Mouse (Mus musculus): ENCODE measurements around the gene Rnf215.
"Not testable (repeated sequence)": the region's sequence is repeated elsewhere in the genome, so short reads cannot be mapped to it uniquely, and the experiment has no call there.

Rnf215 gene

GRCm38 (mm10) chr11:4143281-4144062 lies 8.5 kb downstream of the Rnf215 start:
- in situ Hi-C loops (cut with MboI; ENCODE audit: unreplicated experiment in 2 of 2), result no loop called here

- in situ Hi-C loops (cut with MboI; ENCODE audit: unreplicated experiment in 2 of 2), result no loop called here
These were observed 11.4 kb downstream of the Rnf215 start for GRCm38 (mm10) chr11:4146381-4146780.

DNA sequence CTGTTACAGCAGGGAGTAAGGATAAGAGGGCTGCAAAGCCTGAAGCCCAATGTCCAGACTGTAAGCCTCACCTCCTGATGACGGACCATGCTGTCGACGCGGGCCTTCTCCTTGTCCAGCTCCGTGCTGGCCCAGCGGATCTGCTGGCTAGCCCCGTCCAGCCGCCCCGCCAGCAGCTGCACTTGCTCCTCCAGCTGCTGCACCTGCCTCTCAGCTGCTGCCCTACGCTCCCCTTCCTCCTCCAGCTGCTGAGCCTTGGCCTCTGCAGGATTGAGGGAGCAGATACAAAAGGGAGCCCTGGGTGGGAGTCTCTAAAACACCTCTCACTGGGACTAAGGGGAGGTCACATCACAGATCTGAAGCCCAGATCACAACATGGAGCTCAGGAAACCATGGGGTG lies 12.1 kb downstream of the Rnf215 start:
- in situ Hi-C loops (cut with MboI; ENCODE audit: unreplicated experiment in 2 of 2), result no loop called here

GRCm38 (mm10) chr11:4148120-4148519 lies 13.1 kb downstream of the Rnf215 start:
- in situ Hi-C loops (cut with MboI; ENCODE audit: unreplicated experiment in 2 of 2), result no loop called here

GRCm38 (mm10) chr11:4148536-4149156 lies 13.6 kb downstream of the Rnf215 start:
- in situ Hi-C loops (cut with MboI; ENCODE audit: unreplicated experiment in 2 of 2), result no loop called here

- in situ Hi-C loops (cut with MboI; ENCODE audit: unreplicated experiment in 2 of 2), result no loop called here
These were observed 14.9 kb downstream of the Rnf215 start for GRCm38 (mm10) chr11:4149886-4150285.

- in situ Hi-C loops (cut with MboI; ENCODE audit: unreplicated experiment in 2 of 2), result no loop called here
These were observed 18.7 kb downstream of the Rnf215 start for GRCm38 (mm10) chr11:4153694-4154093.

- in situ Hi-C loops (cut with MboI; ENCODE audit: unreplicated experiment in 2 of 2), result no loop called here
These were observed 20.6 kb downstream of the Rnf215 start for GRCm38 (mm10) chr11:4155641-4156040.

GRCm38 (mm10) chr11:4158676-4159075 lies 23.7 kb downstream of the Rnf215 start:
- in situ Hi-C loops (cut with MboI; ENCODE audit: unreplicated experiment in 2 of 2), result no loop called here

- in situ Hi-C loops (cut with MboI; ENCODE audit: unreplicated experiment in 2 of 2), result no loop called here
These were observed 25.1 kb downstream of the Rnf215 start, which contains the start of the genes Ccdc157 and Sf3a1 for GRCm38 (mm10) chr11:4159808-4160708. Gene Ccdc157 (minus strand): TSS chr11:4160293. Gene Sf3a1 (plus strand): TSS chr11:4160350.

DNA sequence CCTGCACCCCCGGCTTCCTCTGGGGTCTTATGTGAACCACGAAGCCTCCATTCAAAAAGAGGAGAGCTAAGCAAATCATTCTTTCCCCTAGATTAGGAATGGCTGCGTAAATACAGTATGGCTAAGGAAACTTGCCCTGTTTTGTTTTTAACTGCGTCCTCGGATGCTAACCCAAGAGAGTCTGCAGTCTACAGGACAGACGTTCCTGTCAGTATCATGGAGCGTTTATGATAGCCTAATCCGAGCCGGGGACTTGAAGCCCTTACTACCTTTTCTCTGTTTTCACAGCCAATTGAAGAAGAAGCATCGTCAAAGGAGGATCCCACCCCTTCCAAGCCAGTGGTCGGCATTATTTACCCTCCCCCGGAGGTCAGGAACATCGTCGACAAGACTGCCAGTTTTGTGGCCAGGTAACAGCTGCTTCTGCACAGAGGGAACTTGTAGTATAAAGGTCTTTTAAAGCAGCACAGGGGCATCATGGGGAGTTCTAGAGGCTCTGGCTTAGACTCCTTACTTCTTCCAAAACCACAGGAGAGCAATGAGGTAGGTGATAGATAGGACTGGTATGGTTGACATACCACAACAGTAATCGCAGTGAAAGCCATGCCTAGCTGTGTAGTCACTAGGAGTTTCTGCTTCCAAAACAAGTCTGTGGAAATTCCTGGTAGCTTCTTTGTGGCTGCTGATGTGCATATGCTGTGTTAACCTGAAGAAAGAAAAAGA lies 25.9 kb downstream of the Rnf215 start:
- in situ Hi-C loops (cut with MboI; ENCODE audit: unreplicated experiment in 2 of 2), result no loop called here

DNA sequence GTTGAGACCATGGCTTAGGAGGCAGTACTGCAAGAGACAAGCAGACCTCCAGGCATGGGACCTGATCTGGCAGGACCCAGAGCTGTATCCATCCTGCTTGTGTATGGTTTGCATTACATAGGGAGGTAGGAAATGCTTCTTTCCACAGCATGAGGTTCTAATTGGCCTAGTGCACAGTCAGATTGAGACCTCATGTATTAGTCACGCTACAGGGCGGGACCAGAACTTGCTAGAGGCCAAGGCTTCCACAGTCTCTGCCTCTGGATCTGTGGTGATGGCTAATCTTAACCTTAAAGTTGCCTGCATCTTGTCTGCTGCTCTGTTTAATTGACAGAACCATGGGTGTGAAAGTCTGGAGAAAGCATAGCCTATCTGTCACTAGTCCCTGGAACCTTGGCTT lies 29.7 kb downstream of the Rnf215 start:
- in situ Hi-C loops (cut with MboI; ENCODE audit: unreplicated experiment in 2 of 2), result no loop called here

DNA sequence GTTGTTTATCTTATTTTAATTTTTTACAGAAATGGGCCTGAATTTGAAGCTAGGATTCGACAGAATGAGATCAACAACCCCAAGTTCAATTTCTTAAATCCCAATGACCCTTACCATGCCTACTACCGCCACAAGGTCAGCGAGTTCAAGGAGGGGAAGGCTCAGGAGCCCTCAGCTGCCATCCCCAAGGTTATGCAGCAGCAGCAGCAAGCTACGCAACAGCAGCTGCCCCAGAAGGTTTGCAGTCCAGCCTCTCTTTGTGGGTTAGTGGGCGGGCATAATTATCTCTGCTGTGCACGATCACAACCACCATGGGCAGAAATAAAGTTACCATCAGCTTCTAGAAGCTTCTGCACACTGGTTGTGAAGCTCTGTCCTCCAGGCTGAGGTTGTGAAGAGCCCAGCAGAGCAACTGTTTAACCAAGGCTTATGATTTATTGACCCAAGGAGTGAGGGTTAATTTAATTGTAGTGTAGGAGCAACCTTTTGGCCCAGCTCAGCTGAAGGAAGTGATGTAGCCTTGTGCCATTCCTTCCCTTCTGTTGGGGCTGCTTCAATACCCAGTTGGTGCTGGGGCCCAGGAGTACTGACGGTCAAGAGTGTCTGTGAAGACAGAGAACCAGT lies 31.6 kb downstream of the Rnf215 start:
- in situ Hi-C loops (cut with MboI; ENCODE audit: unreplicated experiment in 2 of 2), result no loop called here

GRCm38 (mm10) chr11:4174586-4174985 lies 39.6 kb downstream of the Rnf215 start:
- in situ Hi-C loops (cut with MboI; ENCODE audit: unreplicated experiment in 2 of 2), result no loop called here

GRCm38 (mm10) chr11:4177716-4178115 lies 42.7 kb downstream of the Rnf215 start:
- in situ Hi-C loops (cut with MboI; ENCODE audit: unreplicated experiment in 2 of 2), result no loop called here

DNA sequence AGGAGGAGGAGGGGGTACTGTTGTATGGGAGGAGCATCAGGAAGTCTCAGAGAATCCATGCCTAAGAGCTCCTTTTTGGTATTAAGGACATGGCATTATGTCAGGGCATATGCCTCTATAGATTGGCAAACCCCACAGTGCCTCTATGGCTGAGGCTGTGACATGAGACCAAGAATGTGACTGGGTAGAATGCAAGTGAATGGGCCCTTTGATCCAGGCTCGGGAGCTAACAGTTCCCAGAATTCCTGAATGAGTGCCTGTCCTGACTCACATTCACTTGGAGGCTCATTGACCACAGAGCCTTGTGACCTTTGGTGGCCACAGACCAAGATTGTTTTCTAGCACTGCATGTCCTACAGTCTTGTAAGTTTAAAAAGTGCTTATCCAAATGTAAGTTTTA lies 47.1 kb downstream of the Rnf215 start:
- in situ Hi-C loops (cut with MboI; ENCODE audit: unreplicated experiment in 2 of 2), result no loop called here

DNA sequence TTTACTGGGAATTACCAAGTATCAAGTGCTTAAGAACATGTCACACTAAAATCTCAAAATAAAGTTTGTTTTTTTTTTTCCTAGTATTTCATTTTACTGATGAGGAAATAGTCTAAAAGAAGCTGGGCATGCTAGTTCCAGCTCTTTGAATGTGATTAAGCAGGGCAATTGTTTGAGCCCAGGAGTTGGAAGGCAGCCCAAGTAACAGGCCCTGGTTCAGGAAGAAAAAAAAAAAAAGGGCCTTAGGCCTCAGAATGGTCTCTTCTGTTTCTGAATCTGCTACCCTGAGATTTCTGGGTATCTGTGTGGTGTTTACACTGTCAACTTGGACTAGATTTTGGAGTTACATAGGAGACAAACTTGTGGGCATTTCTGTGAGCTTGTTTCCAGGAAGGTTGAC lies 48.5 kb downstream of the Rnf215 start:
- in situ Hi-C loops (cut with MboI; ENCODE audit: unreplicated experiment in 2 of 2), result no loop called here

DNA sequence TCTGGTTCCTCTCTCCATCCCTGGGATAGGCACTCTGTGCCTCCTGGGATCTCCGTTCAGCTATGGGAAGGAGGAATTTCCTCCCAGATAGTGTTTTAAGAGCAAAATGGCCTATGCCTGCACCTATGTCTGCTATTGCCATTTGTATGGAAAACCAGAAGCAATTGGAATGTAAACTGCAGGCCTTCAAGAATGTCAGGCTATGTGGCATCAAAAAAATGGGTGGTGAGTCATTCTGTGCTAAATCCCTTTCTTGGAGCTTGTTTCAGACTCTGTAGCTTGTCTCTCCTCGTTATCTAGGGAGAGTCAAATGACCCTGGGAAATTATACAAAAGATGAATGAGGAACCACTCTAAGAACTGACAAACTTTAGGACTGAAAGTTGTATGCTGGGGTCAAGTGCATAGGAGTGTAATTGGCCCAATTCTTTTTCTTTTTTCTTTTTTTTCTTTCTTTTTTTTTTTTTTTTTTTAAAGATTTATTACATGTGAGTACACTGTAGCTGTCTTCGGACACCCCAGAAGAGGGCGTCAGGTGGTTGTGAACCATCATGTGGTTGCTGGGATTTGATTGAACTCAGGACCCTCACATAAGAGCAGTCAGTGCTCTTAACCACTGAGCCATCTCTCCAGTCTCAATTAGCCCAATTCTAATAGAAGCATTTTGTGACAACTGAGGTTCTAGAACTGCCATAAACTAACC lies 49.4 kb downstream of the Rnf215 start:
- in situ Hi-C loops (cut with MboI; ENCODE audit: unreplicated experiment in 2 of 2), result no loop called here

GRCm38 (mm10) chr11:4185480-4185879 lies 50.5 kb downstream of the Rnf215 start:
- in situ Hi-C loops (cut with MboI; ENCODE audit: unreplicated experiment in 2 of 2), result not testable (repeated sequence)
